Mouse (Mus musculus): ENCODE measurements around the gene Pdyn. TPM values are rescaled to one million over a fixed set of nuclear protein-coding genes. Genes with fewer than 3 reads are reported as not detected.

Gene Pdyn
- polyA plus RNA-seq, 1 experiment: not detected

GRCm38 (mm10) chr2:129671911-129672310, 27.7 kb downstream of the Pdyn start:
- WGBS: 87% methylated on average over 4 of the region's 4 CpGs
- TF ChIP-seq POLR2A (IDR thresholded peaks at IDR 0.05; ENCODE audit: insufficient read depth, low read depth, low read length) (no peak), CTCF (IDR thresholded peaks at IDR 0.05; ENCODE audit: insufficient read depth, low read depth, low read length) (no peak)
- Histone ChIP-seq H3K4me3 (ENCODE audit: insufficient read depth, low read depth, low read length) (no peak overlapping the region), H3K4me1 (ENCODE audit: control insufficient read depth, insufficient read depth, low read length) (peaks cover 2% of the 10 kb centered on the region; the same call in 1 of the 2 replicates), H3K27ac (ENCODE audit: insufficient read depth, low read depth, low read length) (no peak overlapping the region)

- 28% methylated on average over 4 of the region's 4 CpGs for WGBS
Observed at GRCm38 (mm10) chr2:129662484-129662883, 37.2 kb downstream of the Pdyn start.

GRCm38 (mm10) chr2:129660020-129660419, 39.6 kb downstream of the Pdyn start:
- TF ChIP-seq CTCF (IDR thresholded peaks at IDR 0.05; ENCODE audit: insufficient read depth, low read depth, low read length) (no peak), POLR2A (IDR thresholded peaks at IDR 0.05; ENCODE audit: insufficient read depth, low read depth, low read length) (no peak)
- H3K4me3 ChIP-seq (ENCODE audit: insufficient read depth, low read depth, low read length): no peak overlapping the region
- H3K4me1 ChIP-seq (ENCODE audit: control insufficient read depth, insufficient read depth, low read length): peaks cover 4% of the 10 kb centered on the region; the same call in 1 of the 2 replicates
- no peak overlapping the region for H3K27ac ChIP-seq (ENCODE audit: insufficient read depth, low read depth, low read length)
- WGBS: 78% methylated on average over 6 of the region's 6 CpGs

More at GRCm38 (mm10) chr2:129662484-129662883, 37.2 kb downstream of the Pdyn start:
- H3K4me3 ChIP-seq (ENCODE audit: insufficient read depth, low read depth, low read length): no peak overlapping the region
- TF ChIP-seq CTCF (IDR thresholded peaks at IDR 0.05; ENCODE audit: insufficient read depth, low read depth, low read length): no peak
- TF ChIP-seq POLR2A (IDR thresholded peaks at IDR 0.05; ENCODE audit: insufficient read depth, low read depth, low read length): no peak
- peaks cover 4% of the 10 kb centered on the region; the same call in 1 of the 2 replicates for H3K4me1 ChIP-seq (ENCODE audit: control insufficient read depth, insufficient read depth, low read length)
- no peak overlapping the region for H3K27ac ChIP-seq (ENCODE audit: insufficient read depth, low read depth, low read length)

GRCm38 (mm10) chr2:129658796-129659195, 40.8 kb downstream of the Pdyn start:
- WGBS: 82% methylated on average over 4 of the region's 4 CpGs
- Histone ChIP-seq H3K4me3 (ENCODE audit: insufficient read depth, low read depth, low read length) (no peak overlapping the region), H3K27ac (ENCODE audit: insufficient read depth, low read depth, low read length) (no peak overlapping the region), H3K4me1 (ENCODE audit: control insufficient read depth, insufficient read depth, low read length) (peaks cover 4% of the 10 kb centered on the region; the same call in 1 of the 2 replicates)
- TF ChIP-seq CTCF (IDR thresholded peaks at IDR 0.05; ENCODE audit: insufficient read depth, low read depth, low read length): no peak
- no peak for TF ChIP-seq POLR2A (IDR thresholded peaks at IDR 0.05; ENCODE audit: insufficient read depth, low read depth, low read length)

GRCm38 (mm10) chr2:129655033-129655432, 44.6 kb downstream of the Pdyn start:
- Histone ChIP-seq H3K27ac (ENCODE audit: insufficient read depth, low read depth, low read length) (no peak overlapping the region), H3K4me1 (ENCODE audit: control insufficient read depth, insufficient read depth, low read length) (no peaks in the 10 kb centered on the region; the same call in 1 of the 2 replicates), H3K4me3 (ENCODE audit: insufficient read depth, low read depth, low read length) (no peak overlapping the region)
- TF ChIP-seq CTCF (IDR thresholded peaks at IDR 0.05; ENCODE audit: insufficient read depth, low read depth, low read length): no peak
- no peak for TF ChIP-seq POLR2A (IDR thresholded peaks at IDR 0.05; ENCODE audit: insufficient read depth, low read depth, low read length)
- 89% methylated on average over 4 of the region's 4 CpGs for WGBS

GRCm38 (mm10) chr2:129654233-129654950, 45.3 kb downstream of the Pdyn start:
- Histone ChIP-seq H3K4me3 (ENCODE audit: insufficient read depth, low read depth, low read length) (no peak overlapping the region), H3K4me1 (ENCODE audit: control insufficient read depth, insufficient read depth, low read length) (no peaks in the 10 kb centered on the region; the same call in 1 of the 2 replicates), H3K27ac (ENCODE audit: insufficient read depth, low read depth, low read length) (no peak overlapping the region)
- no peak for TF ChIP-seq POLR2A (IDR thresholded peaks at IDR 0.05; ENCODE audit: insufficient read depth, low read depth, low read length)
- WGBS: 71% methylated on average over 4 of the region's 4 CpGs

- Histone ChIP-seq H3K4me1 (ENCODE audit: control insufficient read depth, insufficient read depth, low read length) (peaks cover under 1% of the 10 kb centered on the region; the same call in 1 of the 2 replicates), H3K4me3 (ENCODE audit: insufficient read depth, low read depth, low read length) (no peak overlapping the region), H3K27ac (ENCODE audit: insufficient read depth, low read depth, low read length) (no peak overlapping the region)
- WGBS: 91% methylated on average over 2 of the region's 2 CpGs
- no peak for TF ChIP-seq CTCF (IDR thresholded peaks at IDR 0.05; ENCODE audit: insufficient read depth, low read depth, low read length)
- no peak for TF ChIP-seq POLR2A (IDR thresholded peaks at IDR 0.05; ENCODE audit: insufficient read depth, low read depth, low read length)
Observed at GRCm38 (mm10) chr2:129653632-129654031, 46.0 kb downstream of the Pdyn start.

GRCm38 (mm10) chr2:129652616-129653015, 47.0 kb downstream of the Pdyn start:
- WGBS: 72% methylated on average over 4 of the region's 4 CpGs
- TF ChIP-seq CTCF (IDR thresholded peaks at IDR 0.05; ENCODE audit: insufficient read depth, low read depth, low read length) (no peak), POLR2A (IDR thresholded peaks at IDR 0.05; ENCODE audit: insufficient read depth, low read depth, low read length) (no peak)
- peaks cover 2% of the 10 kb centered on the region; the same call in 1 of the 2 replicates for H3K4me1 ChIP-seq (ENCODE audit: control insufficient read depth, insufficient read depth, low read length)
- H3K4me3 ChIP-seq (ENCODE audit: insufficient read depth, low read depth, low read length): no peak overlapping the region
- H3K27ac ChIP-seq (ENCODE audit: insufficient read depth, low read depth, low read length): no peak overlapping the region

Other genes starting within 250 kb of the Pdyn start
- not detected in 2 replicates for gene F830045P16Rik, start 163.2 kb downstream of the Pdyn start, polyA plus RNA-seq (2012; ENCODE audit: insufficient read depth, insufficient read length, low replicate concordance, missing spikeins)
- gene Sirpa, start 107.0 kb downstream of the Pdyn start, polyA plus RNA-seq (2012; ENCODE audit: insufficient read depth, insufficient read length, low replicate concordance, missing spikeins): not detected in 2 replicates
- gene Stk35, start 100.7 kb upstream of the Pdyn start, polyA plus RNA-seq (2012; ENCODE audit: insufficient read depth, insufficient read length, low replicate concordance, missing spikeins): not detected in 2 replicates